Mouse (Mus musculus) kidney, adult 2 months (tissue): Measurements from ENCODE around the gene Spc24.

Experiments
- CTCF ChIP-seq: fragments of 200-500 bp; conservative IDR thresholded peaks from 2 replicates; pipeline ENCODE4 v1.5.1; 2011; ENCODE audit warnings: low read depth, mild to moderate bottlenecking, control low read depth, low read length, moderate library complexity, mixed read lengths; ENCODE audit not compliant: insufficient read depth, insufficient read length
- POLR2A ChIP-seq: fragments of 200-500 bp; IDR thresholded peaks from one replicate; pipeline ENCODE4 v1.6.1; 2011; ENCODE audit warnings: low read depth, low read length, control low read depth

DNA sequence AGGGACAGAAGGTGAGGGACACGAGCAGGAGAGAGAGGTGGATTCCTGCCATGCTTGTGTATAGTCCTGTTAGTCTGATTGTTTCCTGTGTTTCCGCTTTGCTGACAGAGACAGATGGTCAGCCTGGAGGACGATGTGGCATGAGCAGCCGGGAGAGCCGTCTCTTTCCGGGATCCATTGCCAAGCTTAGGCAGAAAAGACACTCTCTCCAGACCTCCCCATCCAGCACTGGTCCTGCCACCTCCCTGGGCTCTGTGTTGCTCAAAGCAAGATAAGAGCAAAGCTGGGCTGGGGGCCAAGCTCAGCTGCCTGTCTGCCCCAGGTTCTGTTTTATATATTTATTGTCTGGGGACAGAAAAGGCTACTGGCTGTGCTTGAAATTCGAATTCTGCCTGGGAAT is 12.1 kb downstream of the Spc24 start:
- TF ChIP-seq POLR2A, result no peak
- TF ChIP-seq CTCF, result no peak
